Mouse (Mus musculus) ES-E14 (cell line): ENCODE data around the gene Mpig6b.

ENCODE experiments used
- MAFK ChIP-seq: IDR thresholded peaks from 2 replicates; pipeline ENCODE4 v1.6.1; 2014; ENCODE audit warnings: mild to moderate bottlenecking, low read depth, low read length, inconsistent platforms; ENCODE audit not compliant: insufficient read depth
- ZC3H11A ChIP-seq: IDR thresholded peaks from 2 replicates; pipeline ENCODE4 v1.6.1; 2012; ENCODE audit warnings: low read depth, mild to moderate bottlenecking, inconsistent platforms, low read length, borderline replicate concordance
- ZNF384 ChIP-seq: IDR thresholded peaks from 2 replicates; pipeline ENCODE4 v1.6.1; 2012; ENCODE audit warnings: low read depth, low read length, inconsistent platforms

DNA sequence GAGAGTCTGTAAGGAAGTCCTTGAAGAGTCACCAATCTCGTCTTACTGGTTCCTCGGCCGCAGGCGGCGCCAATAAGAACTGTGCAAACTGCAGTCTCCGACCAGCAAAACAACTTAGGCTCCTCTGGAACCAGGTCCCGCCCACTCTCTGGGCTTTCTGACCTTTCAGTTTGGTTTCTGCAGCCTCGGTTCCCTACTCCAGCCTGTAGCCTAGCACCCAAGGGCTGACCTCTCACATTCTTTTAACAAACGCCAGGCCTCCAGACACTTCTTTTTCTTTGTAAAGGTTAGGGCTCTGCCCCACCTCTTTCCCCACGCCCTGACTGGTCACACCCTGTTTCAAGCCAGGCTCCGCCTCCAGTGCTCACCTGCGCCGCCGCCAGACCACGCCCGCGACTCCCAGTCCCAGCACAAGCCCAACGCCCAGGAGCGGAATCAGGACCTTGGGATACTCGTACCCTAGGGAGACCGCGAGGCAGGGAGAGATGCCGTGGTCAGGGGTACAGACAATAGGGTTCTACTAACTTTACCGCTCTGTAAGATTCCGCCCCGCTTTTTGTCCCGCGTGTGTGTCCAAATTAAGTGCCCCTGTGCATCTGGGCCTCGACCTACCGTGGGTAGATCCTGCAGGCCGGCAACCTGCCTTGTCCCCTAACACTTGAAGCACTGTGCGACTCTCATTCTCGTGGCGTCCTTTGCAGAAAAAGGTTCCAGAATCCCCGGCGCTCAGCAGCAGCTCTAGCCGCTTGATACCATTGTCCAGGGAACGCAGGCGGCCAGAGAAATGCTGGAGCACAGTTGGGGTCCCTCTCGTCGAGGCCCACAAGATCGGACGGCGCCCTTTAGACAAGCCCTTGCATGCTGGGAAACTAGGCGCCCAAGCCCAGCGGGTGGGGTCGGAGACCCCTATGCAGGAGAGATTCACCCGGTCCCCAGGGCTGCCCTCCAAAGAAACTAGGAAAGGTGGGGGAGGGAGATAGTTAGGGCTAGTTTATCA lies 735 bp downstream of the Mpig6b start, which contains the start of gene Ly6g6c:
- TF ChIP-seq MAFK (no peak), ZC3H11A (no peak), ZNF384 (no peak)
